Mouse (Mus musculus) spleen, postnatal 14 days (tissue): ENCODE measurements around the gene Pbxip1.

ENCODE experiments used
- DNase-seq, 2 experiments: peaks; one replicate each; pipeline ENCODE4 v3.0.0; 2021 to 2022; ENCODE audit warnings: low spot score in 2 of 2

Pbxip1 gene

DNA sequence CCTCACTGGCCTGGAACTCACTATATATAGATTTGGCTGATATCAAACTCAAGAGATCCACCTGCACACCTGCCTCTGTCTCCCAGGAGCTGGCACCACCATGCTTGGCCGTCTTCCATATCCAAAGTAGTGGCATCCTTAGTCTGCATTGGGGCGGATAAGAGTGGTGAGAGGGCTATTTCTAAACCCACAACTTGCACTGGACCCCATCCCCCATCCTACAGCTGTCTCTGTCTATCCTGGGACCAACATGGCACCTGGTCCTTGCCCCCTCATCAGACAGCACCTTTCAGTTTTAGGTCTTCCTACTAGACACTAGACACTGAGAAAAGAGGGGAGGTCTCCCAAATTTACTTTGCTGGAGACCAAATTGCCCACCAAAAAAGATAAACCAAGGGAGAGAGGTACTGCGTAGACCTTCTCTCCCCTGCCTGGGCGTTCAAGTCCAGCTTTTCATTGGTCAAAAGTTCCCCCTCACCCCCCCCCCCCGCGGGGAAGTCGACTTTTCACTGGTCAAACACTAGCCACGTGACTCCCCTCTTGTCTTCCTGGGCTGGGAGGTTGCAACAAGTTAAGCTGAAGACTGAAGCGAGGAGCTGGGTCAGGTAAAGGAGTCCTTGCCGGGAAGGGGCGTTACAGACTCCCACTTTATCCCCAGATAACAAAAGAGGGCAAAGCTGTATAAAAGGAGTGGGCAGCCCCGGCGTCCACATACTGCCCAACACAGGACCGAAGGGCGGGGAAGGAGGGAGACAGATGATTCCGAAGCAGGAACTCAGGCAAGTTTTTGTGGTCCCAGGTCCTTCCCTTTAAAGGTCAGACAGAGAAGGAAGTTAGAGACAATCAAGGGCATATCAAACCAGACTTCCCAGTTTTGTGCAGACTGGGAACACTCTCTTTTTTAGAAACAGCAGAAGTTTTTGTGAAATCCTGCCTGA lies at the start of gene Pbxip1:
Pbxip1 (plus strand) TSS at position 531 of the 938 bp plus-strand sequence.
- peak in 1 of 2 experiments; percentile 43 for DNase-seq

DNA sequence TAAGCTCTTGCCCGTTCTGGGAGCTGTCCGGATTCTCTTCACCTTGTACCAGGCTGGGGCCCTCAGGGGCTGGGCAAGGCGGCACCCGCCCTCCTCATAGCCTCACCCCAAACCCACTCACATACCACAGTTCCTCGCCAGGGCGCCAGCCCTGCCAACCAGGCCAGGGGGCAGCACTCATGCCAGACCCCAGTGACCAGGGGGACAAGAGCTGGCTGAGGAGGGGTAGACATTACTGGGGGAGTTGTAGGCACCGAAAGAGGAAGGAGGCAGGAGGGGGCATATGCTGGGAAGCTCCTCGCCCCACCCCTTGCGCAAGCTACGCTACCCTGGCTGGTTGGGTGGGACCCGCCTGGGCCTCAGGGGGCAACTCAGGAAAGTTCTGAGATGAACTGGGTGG lies 48.9 kb upstream of the Pbxip1 start:
- DNase-seq = no peak

DNA sequence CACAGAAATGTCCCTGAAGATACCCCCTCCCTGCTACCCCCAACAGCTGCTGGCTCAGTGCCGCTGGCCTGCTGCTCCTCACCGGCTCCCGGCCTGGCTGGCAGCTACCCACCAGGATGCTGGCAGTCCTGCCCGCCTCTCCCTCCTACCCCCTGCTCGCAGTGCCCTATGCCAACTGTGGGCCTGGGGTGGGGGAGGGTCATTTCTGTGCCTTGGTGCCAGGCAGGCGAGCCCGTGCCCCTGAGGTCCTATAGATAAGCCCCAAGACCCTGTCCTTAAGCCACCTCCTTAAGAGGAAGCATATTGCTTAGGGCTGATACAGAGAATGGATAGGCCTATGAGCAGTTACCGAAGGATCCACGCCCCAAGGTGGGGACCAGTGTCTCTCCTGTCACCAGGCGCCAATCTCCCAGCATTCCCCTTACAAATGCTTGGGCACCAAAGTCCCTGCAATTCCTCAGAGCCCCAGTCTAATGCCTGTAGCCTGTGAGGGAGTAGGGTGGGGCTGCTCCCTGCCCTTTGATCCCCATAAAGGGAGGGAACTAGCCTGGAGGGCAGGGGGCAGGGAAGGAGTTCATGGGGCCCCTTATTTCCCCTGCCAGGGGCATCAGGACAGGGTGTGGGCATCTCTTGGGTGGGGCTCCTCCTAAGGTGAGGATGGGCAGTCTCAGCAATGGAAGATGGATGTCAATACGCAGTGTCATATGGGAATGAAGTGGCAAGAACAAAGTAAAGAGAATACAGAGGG lies 48.2 kb upstream of the Pbxip1 start:
- DNase-seq = no peak

DNA sequence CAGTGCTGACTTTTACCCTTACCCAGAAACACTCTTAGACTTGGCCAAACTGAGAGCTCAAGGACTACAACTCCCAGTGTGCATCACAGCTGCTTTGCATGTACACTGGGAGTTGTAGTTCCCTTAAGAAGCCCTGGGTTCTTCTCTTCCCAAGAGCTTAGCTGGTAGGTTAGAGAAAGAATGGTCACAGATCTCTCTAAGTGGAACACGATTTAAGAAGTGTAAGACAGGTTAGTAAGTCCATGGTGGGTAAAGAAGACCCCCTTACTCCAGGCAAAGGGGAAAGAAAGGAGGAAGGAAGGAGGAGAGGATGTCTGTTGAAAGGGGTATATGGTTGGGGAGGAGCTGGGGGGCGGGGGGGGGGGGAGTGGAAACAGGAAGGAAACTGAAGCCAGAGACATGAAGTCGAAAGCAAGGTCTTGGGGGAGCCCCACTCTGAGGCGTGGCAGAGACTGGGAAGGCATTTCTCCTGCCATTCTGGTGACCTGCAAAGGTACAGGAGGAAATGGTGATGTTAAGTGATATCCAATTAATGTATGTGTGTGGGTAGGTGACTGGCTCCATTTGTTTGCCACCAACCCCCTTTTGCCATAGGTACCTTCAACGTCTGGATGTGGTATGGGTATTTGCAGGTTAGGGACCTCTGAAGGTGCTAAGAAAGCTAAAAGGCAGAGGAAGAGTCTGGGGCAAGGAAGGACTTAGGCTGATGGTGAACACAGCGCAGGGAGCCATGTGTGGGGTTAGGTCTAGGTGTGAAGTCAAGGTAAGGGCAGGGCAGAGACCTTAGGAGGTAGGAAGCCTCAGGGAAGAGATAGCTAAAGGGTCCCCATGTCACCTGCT lies 47.4 kb upstream of the Pbxip1 start:
- DNase-seq = no peak

DNA sequence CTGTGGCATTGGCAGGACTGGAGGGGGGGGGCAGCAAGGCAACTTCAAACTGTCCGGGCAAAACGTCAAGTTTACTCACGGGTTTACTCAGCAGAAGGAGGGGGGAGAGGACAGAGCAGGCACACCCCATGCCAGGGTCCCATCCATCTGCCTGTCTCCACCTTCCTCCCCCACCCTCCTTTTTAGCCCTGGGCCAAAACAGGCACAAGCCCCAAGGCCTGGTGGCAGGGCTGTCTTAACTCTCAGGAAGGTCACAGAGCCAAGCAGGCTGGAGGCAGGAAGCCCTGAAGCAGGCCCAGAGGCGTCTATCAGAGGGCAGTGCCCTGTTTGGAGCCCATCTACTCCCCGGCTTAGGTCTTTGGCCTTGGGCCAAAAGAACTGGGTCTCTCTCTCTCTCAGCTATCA lies 46.4 kb upstream of the Pbxip1 start:
- DNase-seq = no peak

DNA sequence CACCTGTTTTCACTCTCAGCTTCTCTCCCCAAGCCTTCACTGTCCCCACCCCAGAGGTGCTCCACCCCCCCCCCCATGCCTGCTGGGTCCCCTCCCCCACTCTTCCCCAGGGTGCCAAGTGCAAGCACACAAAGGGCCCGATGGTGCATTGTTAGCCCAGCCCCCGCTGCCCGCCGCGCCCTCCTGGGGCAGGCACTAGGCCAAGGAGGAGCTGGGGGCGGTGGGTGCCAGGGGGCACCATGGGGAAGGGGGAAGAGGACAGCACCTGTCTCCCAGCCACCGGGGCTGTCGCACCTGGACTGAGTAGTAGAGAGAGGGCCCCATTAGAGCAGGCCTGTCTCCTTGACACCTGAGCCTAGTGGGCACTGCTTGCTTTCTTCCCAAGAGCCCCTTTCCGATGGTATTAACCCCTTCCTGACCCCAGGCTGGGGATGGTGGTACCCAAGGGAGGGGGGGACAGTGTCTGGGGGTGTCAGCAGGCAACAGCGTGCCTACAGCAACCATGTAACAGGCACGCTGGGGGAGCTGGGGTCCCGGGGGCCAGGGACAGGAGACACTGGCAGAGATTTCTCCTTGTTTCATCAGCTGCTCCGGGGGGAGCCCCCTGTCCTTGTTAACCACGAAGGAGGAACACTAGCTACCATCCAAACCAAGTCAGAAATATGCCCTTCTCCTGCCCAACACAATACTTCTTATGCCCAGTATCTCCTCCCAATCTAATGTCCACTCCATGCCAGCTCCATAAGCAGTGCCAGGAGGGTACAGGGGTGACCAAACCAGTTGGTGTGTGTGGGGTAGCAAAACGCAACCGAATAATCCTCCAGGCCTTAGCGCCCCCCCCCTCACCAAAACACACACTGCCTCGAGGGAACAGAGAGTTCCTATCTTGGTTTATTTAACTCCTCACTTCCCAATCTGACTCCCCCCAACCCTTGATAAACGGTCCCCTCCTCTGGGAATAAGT lies 45.5 kb upstream of the Pbxip1 start:
- DNase-seq = no peak

DNA sequence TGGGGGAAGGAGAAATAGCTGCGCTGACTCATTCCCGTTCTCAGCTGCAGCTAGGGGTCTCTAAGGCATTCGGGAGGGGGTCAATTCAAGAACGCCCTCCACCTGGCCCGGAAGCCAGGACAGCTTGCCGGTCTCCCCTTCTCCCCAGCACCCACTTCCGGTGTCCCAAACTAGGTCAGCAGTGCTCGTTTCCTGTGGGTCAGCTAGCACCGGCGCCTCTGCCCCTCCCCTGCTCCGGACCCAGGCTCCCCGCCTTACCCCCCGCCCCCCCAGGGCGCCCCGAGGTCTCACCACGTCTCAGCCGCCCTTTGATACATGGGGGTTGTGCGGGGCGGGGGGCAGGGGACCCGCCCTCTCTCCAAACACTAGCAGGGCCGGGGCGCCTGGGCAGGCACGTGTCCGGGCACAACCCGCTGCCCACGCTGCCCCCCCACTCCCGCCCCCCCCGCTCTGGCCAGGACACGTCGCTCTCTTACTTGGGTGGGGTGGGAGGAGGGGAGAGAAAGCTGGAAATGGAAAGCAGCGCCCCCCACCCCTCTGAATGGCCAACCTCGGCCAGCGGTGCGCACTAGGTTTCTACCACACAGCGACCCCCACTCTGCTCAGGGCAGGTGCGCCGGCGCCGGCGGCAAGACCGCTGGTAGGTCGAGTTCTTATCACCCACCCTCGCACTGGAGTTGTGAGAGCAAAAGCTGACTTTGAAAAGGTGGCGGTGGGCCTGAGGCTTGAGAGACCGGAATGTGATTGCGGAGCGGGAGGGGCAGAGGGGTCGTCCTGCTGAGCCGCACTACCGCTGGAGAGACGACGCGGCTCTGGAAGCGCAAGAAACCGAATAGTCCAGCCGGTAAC lies 44.6 kb upstream of the Pbxip1 start:
- no peak for DNase-seq

DNA sequence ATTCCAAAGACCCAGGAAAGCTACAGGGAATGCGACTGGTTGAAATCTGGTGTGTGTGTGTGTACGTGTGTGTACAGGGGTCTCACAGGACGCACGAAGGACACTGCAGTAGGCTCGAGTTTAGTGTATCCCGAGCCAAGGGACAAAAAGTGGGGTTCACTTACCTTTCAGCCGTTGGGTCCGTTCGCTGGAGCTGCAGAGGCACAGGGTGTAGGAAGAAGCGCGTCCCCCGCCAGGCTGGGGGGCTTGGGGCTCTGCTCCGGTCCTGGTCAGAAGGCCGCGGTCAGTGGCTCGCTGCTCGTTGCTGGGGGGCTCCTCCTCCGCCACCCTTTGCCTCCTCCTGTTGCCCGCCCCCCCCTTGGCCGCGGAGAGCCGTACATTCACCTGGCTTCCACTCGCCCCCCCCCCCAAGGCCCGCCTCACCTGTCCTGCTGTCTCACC lies 43.6 kb upstream of the Pbxip1 start:
- DNase-seq = no peak

DNA sequence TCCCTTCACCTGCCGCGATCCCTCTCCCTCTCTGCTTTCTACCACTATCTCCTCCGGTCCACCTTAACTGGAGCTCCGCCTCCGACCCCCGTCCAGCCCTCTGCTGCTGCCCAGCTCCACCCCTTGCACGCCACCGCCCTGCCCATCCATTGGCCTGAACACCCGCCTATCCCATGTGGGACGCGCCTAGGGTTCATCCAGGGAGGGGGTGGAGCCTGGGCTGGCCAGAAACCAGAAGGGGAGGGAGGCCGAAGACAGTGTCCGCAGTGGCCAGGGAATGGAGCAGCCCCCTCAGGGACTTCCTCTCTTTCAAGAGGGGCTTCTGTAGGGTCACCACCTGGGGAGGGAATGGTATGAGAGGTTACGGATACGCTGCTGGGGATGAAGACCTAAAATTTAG lies 42.9 kb upstream of the Pbxip1 start:
- peak; percentile 90 to 92 for DNase-seq

DNA sequence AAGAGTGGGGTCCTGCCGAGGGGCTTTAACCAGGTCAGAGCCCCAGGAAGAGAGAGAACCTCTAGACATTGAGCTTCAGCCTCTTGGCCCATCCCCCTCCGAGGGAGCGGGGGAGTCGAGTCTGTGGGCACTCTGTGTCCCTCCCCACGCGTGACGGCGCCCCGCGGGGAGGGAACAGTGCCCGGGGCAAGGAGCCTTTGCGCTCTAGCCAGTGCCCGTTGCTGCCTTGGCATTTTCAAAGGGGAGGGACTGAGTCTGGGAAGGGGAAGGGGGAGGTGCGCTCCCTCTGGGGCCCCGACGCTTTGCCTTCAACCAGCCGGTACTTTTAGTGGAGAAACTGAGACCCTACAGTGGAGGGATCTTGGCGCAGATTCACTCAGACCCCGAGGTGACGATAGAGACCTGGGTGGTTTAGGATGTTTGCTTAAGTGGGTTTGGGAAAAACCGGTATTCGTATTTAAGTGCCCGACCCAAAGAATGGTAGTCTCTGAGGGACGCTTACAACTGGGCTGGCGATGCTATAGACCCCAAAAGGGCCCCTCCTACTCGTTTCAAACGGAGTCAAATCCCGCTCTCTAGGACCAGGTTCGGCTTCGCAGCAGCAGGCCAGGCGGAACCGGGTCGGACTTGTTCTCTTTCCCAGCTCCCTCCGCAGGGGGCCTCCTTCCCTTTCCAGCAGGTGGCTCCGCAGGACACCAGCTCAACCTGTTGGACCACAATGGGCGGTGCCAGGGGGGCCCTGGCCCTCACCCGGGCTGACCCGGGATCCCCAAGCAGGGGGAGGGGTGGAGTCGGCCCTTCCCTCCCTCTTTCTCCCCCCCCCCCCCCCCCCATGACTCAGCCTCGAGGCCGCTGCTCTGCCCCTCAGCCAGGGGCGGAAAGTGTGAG lies 42.3 kb upstream of the Pbxip1 start, which contains the start of gene Zbtb7b:
Zbtb7b (minus strand) TSS at position 771 of the 888 bp plus-strand sequence.
- no peak for DNase-seq

DNA sequence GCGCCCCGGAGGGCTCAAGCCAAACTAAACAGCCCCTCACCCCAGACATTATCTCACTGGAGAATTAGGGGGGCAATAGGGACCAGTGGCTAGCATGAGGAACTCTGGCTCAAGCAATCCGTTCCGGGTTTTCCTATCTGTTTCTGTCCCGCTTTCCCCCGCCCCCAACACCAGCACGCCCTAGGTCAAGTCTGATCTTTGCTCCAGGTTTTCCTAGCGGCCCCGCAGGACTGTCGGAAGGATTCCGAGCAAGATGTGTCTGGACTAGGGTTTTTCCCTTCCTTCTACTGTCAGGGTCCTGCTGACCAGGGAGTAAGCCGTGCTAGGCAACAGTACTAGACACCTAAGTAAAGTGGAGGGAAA lies 41.6 kb upstream of the Pbxip1 start:
- no peak for DNase-seq

DNA sequence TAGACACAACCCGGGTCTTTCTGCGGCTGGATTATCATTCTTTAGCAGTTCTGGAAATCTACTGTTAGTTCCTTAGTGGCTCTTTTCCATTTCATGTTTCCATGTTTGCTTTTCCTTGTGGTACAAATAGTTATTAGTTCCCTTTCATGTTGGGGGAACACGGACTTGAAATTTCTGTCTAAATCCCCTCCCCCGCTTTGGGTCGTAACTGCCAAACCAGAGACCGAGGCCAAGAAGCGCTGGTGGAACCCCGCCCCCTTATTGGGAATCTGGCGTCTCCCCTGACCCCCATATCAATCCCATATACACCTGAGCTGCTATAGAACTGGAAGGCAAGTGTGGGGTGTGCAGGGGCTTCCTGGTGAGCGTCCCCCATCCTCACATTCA lies 41.1 kb upstream of the Pbxip1 start:
- no peak for DNase-seq

DNA sequence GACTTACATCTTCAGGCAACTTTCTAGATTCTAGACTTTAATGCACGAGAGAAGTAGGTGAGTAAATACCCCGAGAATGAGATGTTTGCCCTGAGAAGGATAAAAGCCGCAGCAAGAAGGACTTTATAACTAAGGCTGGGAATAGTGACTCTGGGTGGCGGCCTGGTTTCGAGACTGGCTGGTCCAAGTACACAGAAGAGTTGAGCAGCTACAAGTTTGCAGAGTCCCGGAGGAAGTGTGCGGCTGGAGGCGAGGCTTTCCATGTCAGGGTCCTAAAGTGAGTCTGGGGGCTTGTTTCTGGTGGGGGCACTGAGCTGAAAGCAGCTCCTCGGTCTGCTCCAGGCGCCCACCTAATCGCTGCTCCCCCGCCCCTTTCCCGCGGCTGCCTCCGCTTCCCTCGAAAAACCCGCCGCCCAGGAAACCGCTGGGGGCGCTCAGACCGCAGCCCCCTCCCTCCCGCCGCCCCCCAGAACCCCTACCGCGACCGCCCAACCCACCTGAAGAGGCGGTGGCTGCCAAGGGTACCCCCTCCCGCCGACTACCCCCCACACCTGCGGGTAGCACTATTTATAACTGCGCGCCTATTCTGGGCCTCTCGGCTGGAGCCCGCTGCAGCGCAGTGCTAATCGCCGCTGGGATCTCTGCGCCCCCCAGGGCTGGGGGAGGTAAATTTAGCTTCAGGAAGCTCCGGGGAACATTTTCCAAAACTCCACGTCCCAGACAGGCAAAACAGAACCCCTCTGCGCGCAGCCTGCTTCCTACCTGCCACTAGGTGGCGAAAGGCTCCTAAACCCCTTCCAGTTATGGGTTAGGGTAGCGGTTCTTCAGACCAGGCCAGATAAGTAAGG lies 40.5 kb upstream of the Pbxip1 start:
- no peak for DNase-seq

DNA sequence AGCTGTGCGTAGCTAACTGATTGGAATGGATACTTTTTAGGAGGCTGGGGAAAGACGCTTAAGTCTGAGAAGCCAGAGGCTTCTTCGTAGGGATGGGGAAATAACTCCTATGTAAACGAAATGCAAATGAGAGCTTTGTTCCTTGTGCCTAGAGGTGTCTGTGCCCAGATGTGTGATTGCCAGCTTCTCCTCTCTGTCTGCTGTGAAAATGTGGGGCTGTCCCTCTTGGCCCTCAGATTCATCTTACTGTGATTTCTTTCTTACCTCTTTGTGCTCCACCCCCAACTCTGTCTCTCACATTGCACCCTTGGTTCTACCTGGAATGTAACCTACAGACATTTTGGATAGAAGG lies 39.9 kb upstream of the Pbxip1 start:
- no peak for DNase-seq

DNA sequence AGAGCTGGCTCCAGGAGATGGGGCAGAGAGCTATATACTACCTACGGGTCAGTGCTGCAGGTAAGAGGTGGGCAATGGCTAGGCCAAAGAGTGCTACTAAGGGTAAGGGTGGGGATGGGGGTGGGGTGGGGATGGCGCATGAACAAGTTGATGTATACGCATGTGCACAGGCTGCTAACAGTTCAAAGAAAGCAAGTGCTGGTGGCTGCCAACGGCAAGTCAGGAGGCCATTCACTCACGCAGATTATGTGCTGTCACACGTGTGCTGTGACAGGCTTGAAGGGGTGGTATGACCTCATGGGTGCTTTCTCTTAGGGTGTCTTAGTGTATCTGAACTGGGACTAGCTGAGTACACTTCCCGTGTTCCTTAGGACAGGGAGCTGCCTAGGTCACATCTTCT lies 35.2 kb upstream of the Pbxip1 start:
- DNase-seq = no peak

DNA sequence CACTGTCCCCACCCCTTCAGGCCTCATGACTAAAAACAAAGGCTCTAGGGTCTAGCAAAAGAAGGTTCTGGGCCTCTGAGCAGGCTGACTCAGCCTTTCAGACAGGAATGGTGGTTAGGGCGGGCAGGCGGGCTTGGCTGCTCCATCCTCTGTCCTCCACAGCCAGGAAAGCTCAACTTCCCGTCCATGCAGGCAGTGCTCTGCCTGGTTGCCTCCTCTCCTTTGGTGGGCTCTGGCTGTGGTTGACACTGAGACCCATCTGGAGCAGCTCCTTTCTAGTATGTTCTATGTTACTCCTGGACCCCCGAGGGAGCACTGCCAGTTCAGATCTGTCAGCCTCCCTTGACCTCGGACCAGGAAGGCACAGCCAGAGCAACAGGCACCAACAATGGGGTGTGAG lies 33.8 kb upstream of the Pbxip1 start, which contains the start of gene Lenep:
Lenep (minus strand) TSS at position 101 of the 400 bp plus-strand sequence.
- no peak for DNase-seq

DNA sequence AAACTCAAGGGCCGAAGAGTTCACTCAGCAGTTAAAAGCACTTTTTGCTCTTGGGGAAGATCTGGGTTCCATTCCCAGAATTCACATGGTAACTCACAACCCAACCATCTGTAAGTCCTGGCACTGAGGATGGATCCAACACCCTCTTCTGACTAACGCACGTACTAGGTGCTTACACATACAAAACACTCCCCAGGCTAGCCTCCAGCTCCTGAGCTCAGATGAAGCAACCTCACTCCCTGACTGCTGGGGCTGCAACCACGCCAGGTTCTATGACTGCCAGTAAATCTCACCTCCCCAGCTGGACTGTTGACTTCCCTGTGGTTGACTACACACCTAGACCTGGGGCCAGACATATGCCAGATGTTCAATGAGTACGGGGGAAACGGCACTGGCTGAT lies 29.6 kb upstream of the Pbxip1 start:
- no peak for DNase-seq

DNA sequence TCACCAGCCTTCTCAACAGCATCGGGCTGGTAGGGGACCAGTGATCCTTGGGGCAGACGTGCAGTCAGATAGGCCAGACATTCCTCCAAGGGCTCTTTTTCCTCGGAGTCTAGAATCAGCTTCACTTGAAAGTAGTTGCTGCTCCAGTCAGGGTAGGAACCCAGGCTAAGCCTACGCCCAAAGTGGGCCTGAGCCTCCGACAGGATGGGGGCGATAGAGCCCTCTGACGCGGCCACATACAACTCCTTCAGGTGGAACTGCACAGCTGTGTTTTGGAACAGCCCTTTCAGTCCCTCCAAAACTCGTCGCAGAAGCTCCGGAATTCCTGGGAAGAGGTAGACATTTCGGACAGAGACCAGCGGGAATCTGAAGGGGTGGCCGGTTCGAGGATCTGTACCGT lies 28.1 kb upstream of the Pbxip1 start:
- no peak for DNase-seq
